Mouse (Mus musculus): ENCODE measurements around the gene Acaa1b.

DNA sequence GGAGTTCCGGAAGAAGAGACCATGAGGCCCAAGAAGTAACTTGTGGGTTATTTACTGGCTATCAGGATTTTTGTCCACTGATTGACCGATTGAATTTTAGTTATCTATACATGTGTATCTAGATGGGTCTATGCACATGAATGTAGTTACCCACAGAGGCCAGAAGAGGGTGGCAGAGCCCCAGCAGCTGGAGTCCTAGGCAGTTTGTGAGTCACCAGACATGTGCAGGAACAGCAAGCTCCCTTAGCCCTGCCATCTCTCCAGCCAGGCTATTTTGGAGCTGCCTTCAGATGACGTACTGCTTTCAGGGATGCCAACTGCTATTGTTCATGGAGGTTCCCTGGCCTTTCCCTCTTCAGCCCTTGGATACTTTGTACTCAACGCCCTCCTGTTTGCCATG is 49.3 kb downstream of the Acaa1b start:
- no peak for TF ChIP-seq ZNF384 (IDR thresholded peaks at IDR 0.05; ENCODE audit: low read depth, low read length)
- TF ChIP-seq HCFC1 (IDR thresholded peaks at IDR 0.05; ENCODE audit: borderline replicate concordance, insufficient read depth, low read length), result 0 out of 2 replicates have a peak, but pooled peaks have one; percentile 21
- no peak for TF ChIP-seq MAFK (IDR thresholded peaks at IDR 0.05; ENCODE audit: insufficient read depth, low read depth, low read length)

Data from ES-E14 (cell line).